Mouse (Mus musculus): ENCODE measurements at regions not wholly inside any gene's neighbourhood (a gene's known extent, or its start where the extent isn't known, plus 50 kb on each side); places are given as distances from the start of the nearest gene placed in this dataset.

GRCm38 (mm10) chr14:64592176-64592575 lies 488.1 kb downstream of the Prss52 start:
- H3K4me1 ChIP-seq (ENCODE audit: control insufficient read depth, insufficient read depth, low read length), result no peaks in the 10 kb centered on the region; the same call in none of the 2 replicates
- TF ChIP-seq CTCF (IDR thresholded peaks at IDR 0.05; ENCODE audit: borderline replicate concordance, insufficient read depth, low read length), result no peak
- TF ChIP-seq POLR2A (IDR thresholded peaks at IDR 0.05; ENCODE audit: low read depth, low read length), result no peak
- no peak overlapping the region for H3K27ac ChIP-seq (ENCODE audit: insufficient read depth, low read length)
- H3K4me3 ChIP-seq (ENCODE audit: insufficient read depth, low read length), result no peak overlapping the region

GRCm38 (mm10) chr14:64592706-64593320 lies 488.7 kb downstream of the Prss52 start:
- no peak overlapping the region for H3K4me3 ChIP-seq (ENCODE audit: insufficient read depth, low read length)
- no peak overlapping the region for H3K27ac ChIP-seq (ENCODE audit: insufficient read depth, low read length)
- TF ChIP-seq POLR2A (IDR thresholded peaks at IDR 0.05; ENCODE audit: low read depth, low read length) (no peak), CTCF (IDR thresholded peaks at IDR 0.05; ENCODE audit: borderline replicate concordance, insufficient read depth, low read length) (no peak)
- H3K4me1 ChIP-seq (ENCODE audit: control insufficient read depth, insufficient read depth, low read length), result no peaks in the 10 kb centered on the region; the same call in none of the 2 replicates

DNA sequence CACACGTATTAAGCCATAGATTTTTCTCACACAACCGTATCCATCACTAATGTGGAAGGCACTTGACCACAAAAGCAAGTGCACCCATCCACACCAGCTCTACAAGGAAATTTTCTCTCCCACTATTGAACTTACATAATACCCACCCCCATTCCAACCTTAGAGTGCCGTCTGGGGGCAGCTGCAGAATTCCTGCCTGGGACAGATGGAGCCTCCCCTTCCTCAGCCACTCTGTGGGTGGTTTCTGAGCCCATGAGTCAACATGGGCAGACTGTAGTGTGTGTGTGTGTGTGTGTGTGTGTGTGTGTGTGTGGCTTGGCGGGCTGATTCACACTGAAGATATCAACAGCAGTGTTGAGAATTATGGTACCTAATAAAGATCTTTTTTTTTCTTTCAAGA lies 489.5 kb downstream of the Prss52 start:
- no peak for TF ChIP-seq POLR2A (IDR thresholded peaks at IDR 0.05; ENCODE audit: low read depth, low read length)
- no peak for TF ChIP-seq CTCF (IDR thresholded peaks at IDR 0.05; ENCODE audit: borderline replicate concordance, insufficient read depth, low read length)
- no peaks in the 10 kb centered on the region; the same call in none of the 2 replicates for H3K4me1 ChIP-seq (ENCODE audit: control insufficient read depth, insufficient read depth, low read length)
- no peak overlapping the region for H3K27ac ChIP-seq (ENCODE audit: insufficient read depth, low read length)
- H3K4me3 ChIP-seq (ENCODE audit: insufficient read depth, low read length), result no peak overlapping the region

DNA sequence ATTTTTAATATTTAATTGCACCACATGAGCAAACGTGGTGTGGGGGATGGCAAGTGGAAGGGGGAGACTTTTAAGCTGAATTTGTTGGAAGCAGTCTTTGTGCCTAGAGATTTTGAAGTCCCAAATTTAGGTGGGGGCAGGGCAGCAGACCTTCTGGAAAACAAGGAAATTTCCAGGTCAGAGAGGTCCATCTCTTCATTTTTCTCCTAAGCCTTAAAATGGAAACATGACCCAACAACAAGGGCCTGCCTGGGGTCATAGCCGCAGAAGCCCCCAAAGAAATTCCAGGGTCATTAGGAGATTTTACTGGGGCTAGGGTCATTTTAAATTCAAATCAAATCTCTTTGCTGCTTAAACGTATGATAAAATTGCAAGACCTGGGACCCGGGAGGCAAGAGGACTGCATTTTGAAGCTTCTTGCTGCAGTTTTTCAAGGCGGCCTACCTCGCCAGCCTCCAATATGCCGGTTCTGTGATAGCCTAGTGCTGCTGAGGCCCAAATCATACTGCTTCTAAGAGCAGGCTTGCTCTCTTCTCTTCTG lies 490.0 kb downstream of the Prss52 start:
- no peaks in the 10 kb centered on the region; the same call in 1 of the 2 replicates for H3K4me1 ChIP-seq (ENCODE audit: control insufficient read depth, insufficient read depth, low read length)
- no peak for TF ChIP-seq CTCF (IDR thresholded peaks at IDR 0.05; ENCODE audit: borderline replicate concordance, insufficient read depth, low read length)
- no peak for TF ChIP-seq POLR2A (IDR thresholded peaks at IDR 0.05; ENCODE audit: low read depth, low read length)

DNA sequence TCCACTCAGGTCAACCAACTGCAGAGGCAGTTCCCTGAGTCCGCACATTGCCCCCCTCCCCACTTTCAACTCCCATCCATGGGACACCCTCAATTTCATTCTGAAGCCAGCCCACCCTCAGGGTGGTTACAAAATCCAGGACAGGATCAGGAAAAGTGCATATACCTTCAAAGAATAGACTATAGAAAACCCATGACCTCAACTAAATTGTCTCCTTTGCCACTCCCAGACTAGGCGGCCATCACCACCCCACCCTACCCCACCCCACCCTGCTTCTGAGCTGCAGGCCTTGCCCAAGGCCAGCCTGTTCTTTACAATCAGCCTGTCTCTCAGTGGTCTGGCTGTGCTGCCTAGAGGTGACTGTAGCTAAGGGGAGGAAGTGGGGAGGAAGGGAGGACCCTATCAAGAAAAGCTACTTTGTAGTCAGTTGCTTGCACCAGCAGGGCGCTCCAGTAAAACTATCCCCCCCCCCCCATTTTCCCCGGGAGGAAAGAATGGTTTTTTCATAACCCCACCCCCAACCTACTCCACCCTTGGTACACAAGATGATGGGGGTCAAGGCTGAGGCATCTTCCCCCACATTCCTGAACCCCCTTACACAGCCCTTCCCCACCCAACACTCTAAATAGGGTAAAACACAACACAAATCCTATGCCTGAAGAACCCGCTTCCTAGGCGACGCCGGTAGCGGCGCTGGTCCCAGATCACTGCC lies 490.9 kb downstream of the Prss52 start:
- H3K4me3 ChIP-seq (ENCODE audit: insufficient read depth, low read length), result no peak overlapping the region
- no peaks in the 10 kb centered on the region; the same call in 1 of the 2 replicates for H3K4me1 ChIP-seq (ENCODE audit: control insufficient read depth, insufficient read depth, low read length)
- H3K27ac ChIP-seq (ENCODE audit: insufficient read depth, low read length), result no peak overlapping the region
- TF ChIP-seq POLR2A (IDR thresholded peaks at IDR 0.05; ENCODE audit: low read depth, low read length) (no peak), CTCF (IDR thresholded peaks at IDR 0.05; ENCODE audit: borderline replicate concordance, insufficient read depth, low read length) (no peak)

More for the DNA sequence above, 490.0 kb downstream of the Prss52 start:
- Histone ChIP-seq H3K4me3 (ENCODE audit: insufficient read depth, low read length) (no peak overlapping the region), H3K27ac (ENCODE audit: insufficient read depth, low read length) (no peak overlapping the region)

- H3K27ac ChIP-seq (ENCODE audit: insufficient read depth, low read length), result no peak overlapping the region
These were observed 491.4 kb downstream of the Prss52 start for GRCm38 (mm10) chr14:64595523-64595889.

DNA sequence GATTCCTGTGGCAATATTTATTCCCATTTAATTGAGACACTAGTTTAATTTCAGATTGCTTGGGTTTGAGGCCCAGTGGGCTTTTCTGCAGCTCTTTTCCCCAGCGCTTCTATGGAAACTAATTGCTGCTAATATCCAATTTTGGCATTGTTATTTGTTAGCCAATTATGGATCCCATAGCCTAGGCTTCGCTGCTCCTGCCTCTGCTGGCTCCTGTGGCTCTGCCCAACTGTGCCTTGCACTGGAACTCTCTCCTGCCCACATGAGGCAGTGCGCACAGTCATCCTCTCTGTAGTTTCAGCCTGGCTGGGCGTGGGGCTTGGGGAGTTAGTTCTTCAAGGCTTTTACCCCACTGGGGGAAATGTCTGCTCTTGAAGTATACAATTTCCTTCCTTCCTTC lies 491.8 kb downstream of the Prss52 start:
- Histone ChIP-seq H3K4me3 (ENCODE audit: insufficient read depth, low read length) (no peak overlapping the region), H3K4me1 (ENCODE audit: control insufficient read depth, insufficient read depth, low read length) (no peaks in the 10 kb centered on the region), H3K27ac (ENCODE audit: insufficient read depth, low read length) (no peak overlapping the region)
- TF ChIP-seq POLR2A (IDR thresholded peaks at IDR 0.05; ENCODE audit: low read depth, low read length), result no peak
- no peak for TF ChIP-seq CTCF (IDR thresholded peaks at IDR 0.05; ENCODE audit: borderline replicate concordance, insufficient read depth, low read length)

More at GRCm38 (mm10) chr14:64595523-64595889, 491.4 kb downstream of the Prss52 start:
- no peak overlapping the region for H3K4me3 ChIP-seq (ENCODE audit: insufficient read depth, low read length)
- no peak for TF ChIP-seq POLR2A (IDR thresholded peaks at IDR 0.05; ENCODE audit: low read depth, low read length)
- TF ChIP-seq CTCF (IDR thresholded peaks at IDR 0.05; ENCODE audit: borderline replicate concordance, insufficient read depth, low read length), result no peak
- no peaks in the 10 kb centered on the region for H3K4me1 ChIP-seq (ENCODE audit: control insufficient read depth, insufficient read depth, low read length)

- H3K4me1 ChIP-seq (ENCODE audit: control insufficient read depth, insufficient read depth, low read length), result no peaks in the 10 kb centered on the region
- no peak overlapping the region for H3K27ac ChIP-seq (ENCODE audit: insufficient read depth, low read length)
- TF ChIP-seq POLR2A (IDR thresholded peaks at IDR 0.05; ENCODE audit: low read depth, low read length) (no peak), CTCF (IDR thresholded peaks at IDR 0.05; ENCODE audit: borderline replicate concordance, insufficient read depth, low read length) (no peak)
- H3K4me3 ChIP-seq (ENCODE audit: insufficient read depth, low read length), result no peak overlapping the region
These were observed 493.1 kb downstream of the Prss52 start for GRCm38 (mm10) chr14:64597218-64597617.

All from embryonic fibroblast, embryonic 13.5 days (primary cell).